Mouse (Mus musculus): Measurements from ENCODE around the gene Hs3st3a1. TPM values are rescaled to one million over a fixed set of nuclear protein-coding genes. Genes with fewer than 3 reads are reported as not detected.

Hs3st3a1 gene
- polyA plus RNA-seq, 1 experiment from 2014 or later = 4.6 TPM

- H3K27me3 ChIP-seq = no peaks in the 10 kb centered on the region
- WGBS = 47% methylated on average over 9 of the region's 9 CpGs
- no peak overlapping the region for H3K9ac ChIP-seq
- no peak for ATAC-seq (ENCODE audit: insufficient number of reproducible peaks, insufficient read depth, low FRiP score, low TSS enrichment)
- H3K27ac ChIP-seq = no peak overlapping the region
- H3K9me3 ChIP-seq = no peaks in the 10 kb centered on the region
- H3K4me2 ChIP-seq (replicated peaks) = no peak overlapping the region
- no peak overlapping the region for H3K4me3 ChIP-seq
- H3K36me3 ChIP-seq = no peaks in the 10 kb centered on the region
- peaks cover 15% of the 10 kb centered on the region; the same call in 1 of the 2 replicates for H3K4me1 ChIP-seq
These were observed 54.7 kb downstream of the Hs3st3a1 start for GRCm38 (mm10) chr11:64489587-64490433.

- no peaks in the 10 kb centered on the region for H3K27me3 ChIP-seq
- ATAC-seq (ENCODE audit: insufficient number of reproducible peaks, insufficient read depth, low FRiP score, low TSS enrichment) = no peak
- H3K9ac ChIP-seq = no peak overlapping the region
- H3K36me3 ChIP-seq = no peaks in the 10 kb centered on the region
- no peak overlapping the region for H3K4me2 ChIP-seq (replicated peaks)
- H3K27ac ChIP-seq = no peak overlapping the region
- peaks cover 3% of the 10 kb centered on the region; the same call in 1 of the 2 replicates for H3K4me1 ChIP-seq
- no peak overlapping the region for H3K4me3 ChIP-seq
- WGBS = 42% methylated on average over 2 of the region's 2 CpGs
- H3K9me3 ChIP-seq = no peaks in the 10 kb centered on the region
These were observed 59.3 kb downstream of the Hs3st3a1 start for GRCm38 (mm10) chr11:64494448-64494847.

GRCm38 (mm10) chr11:64495935-64496334, 60.8 kb downstream of the Hs3st3a1 start:
- H3K36me3 ChIP-seq = no peaks in the 10 kb centered on the region
- no peak overlapping the region for H3K27ac ChIP-seq
- H3K4me2 ChIP-seq (replicated peaks) = no peak overlapping the region
- no peaks in the 10 kb centered on the region for H3K27me3 ChIP-seq
- ATAC-seq (ENCODE audit: insufficient number of reproducible peaks, insufficient read depth, low FRiP score, low TSS enrichment) = no peak
- 10% methylated on average over 3 of the region's 3 CpGs for WGBS
- no peaks in the 10 kb centered on the region for H3K9me3 ChIP-seq
- no peak overlapping the region for H3K9ac ChIP-seq
- no peak overlapping the region for H3K4me3 ChIP-seq
- no peaks in the 10 kb centered on the region for H3K4me1 ChIP-seq

GRCm38 (mm10) chr11:64496677-64497076, 61.5 kb downstream of the Hs3st3a1 start:
- H3K27me3 ChIP-seq = no peaks in the 10 kb centered on the region
- no peak overlapping the region for H3K4me3 ChIP-seq
- H3K9ac ChIP-seq = no peak overlapping the region
- 40% methylated on average over 3 of the region's 3 CpGs for WGBS
- no peaks in the 10 kb centered on the region for H3K9me3 ChIP-seq
- H3K36me3 ChIP-seq = no peaks in the 10 kb centered on the region
- no peak overlapping the region for H3K27ac ChIP-seq
- no peak overlapping the region for H3K4me2 ChIP-seq (replicated peaks)
- ATAC-seq (ENCODE audit: insufficient number of reproducible peaks, insufficient read depth, low FRiP score, low TSS enrichment) = no peak
- no peaks in the 10 kb centered on the region for H3K4me1 ChIP-seq

- H3K4me1 ChIP-seq = no peaks in the 10 kb centered on the region
- no peak overlapping the region for H3K27ac ChIP-seq
- ATAC-seq (ENCODE audit: insufficient number of reproducible peaks, insufficient read depth, low FRiP score, low TSS enrichment) = no peak
- H3K4me3 ChIP-seq = no peak overlapping the region
- no peaks in the 10 kb centered on the region for H3K27me3 ChIP-seq
- no peaks in the 10 kb centered on the region for H3K36me3 ChIP-seq
- 0 out of 2 replicates have a peak, but pooled peaks cover 2% of the 10 kb centered on the region for H3K9me3 ChIP-seq
- no peak overlapping the region for H3K9ac ChIP-seq
- H3K4me2 ChIP-seq (replicated peaks) = no peak overlapping the region
- 90% methylated on average over 5 of the region's 5 CpGs for WGBS
These were observed 65.5 kb downstream of the Hs3st3a1 start for GRCm38 (mm10) chr11:64500536-64501112.

- 0 out of 2 replicates have a peak, but pooled peaks cover 2% of the 10 kb centered on the region for H3K9me3 ChIP-seq
- H3K4me2 ChIP-seq (replicated peaks) = no peak overlapping the region
- H3K4me3 ChIP-seq = no peak overlapping the region
- no peak overlapping the region for H3K27ac ChIP-seq
- no peaks in the 10 kb centered on the region for H3K4me1 ChIP-seq
- H3K36me3 ChIP-seq = no peaks in the 10 kb centered on the region
- H3K9ac ChIP-seq = no peak overlapping the region
- no peaks in the 10 kb centered on the region for H3K27me3 ChIP-seq
- no peak for ATAC-seq (ENCODE audit: insufficient number of reproducible peaks, insufficient read depth, low FRiP score, low TSS enrichment)
- WGBS = 92% methylated on average over 3 of the region's 3 CpGs
These were observed 67.9 kb downstream of the Hs3st3a1 start for GRCm38 (mm10) chr11:64503040-64503439.

- no peak for ATAC-seq (ENCODE audit: insufficient number of reproducible peaks, insufficient read depth, low FRiP score, low TSS enrichment)
- no peaks in the 10 kb centered on the region for H3K36me3 ChIP-seq
- 95% methylated on average over 1 of the region's 1 CpGs for WGBS
- no peaks in the 10 kb centered on the region for H3K27me3 ChIP-seq
- H3K4me1 ChIP-seq = 0 out of 2 replicates have a peak, but pooled peaks cover 2% of the 10 kb centered on the region
- no peak overlapping the region for H3K4me2 ChIP-seq (replicated peaks)
- H3K27ac ChIP-seq = no peak overlapping the region
- H3K9ac ChIP-seq = no peak overlapping the region
- 0 out of 2 replicates have a peak, but pooled peaks cover 2% of the 10 kb centered on the region for H3K9me3 ChIP-seq
- H3K4me3 ChIP-seq = no peak overlapping the region
These were observed 70.8 kb downstream of the Hs3st3a1 start for GRCm38 (mm10) chr11:64505924-64506323.

- Histone ChIP-seq H3K4me1 (0 out of 2 replicates have a peak, but pooled peaks cover 2% of the 10 kb centered on the region), H3K27ac (no peak overlapping the region), H3K4me2 (replicated peaks) (no peak overlapping the region), H3K9me3 (0 out of 2 replicates have a peak, but pooled peaks cover 2% of the 10 kb centered on the region), H3K36me3 (no peaks in the 10 kb centered on the region), H3K4me3 (no peak overlapping the region), H3K27me3 (no peaks in the 10 kb centered on the region), H3K9ac (no peak overlapping the region)
- 86% methylated on average over 3 of the region's 3 CpGs for WGBS
- no peak for ATAC-seq (ENCODE audit: insufficient number of reproducible peaks, insufficient read depth, low FRiP score, low TSS enrichment)
These were observed 71.9 kb downstream of the Hs3st3a1 start for GRCm38 (mm10) chr11:64507024-64507423.

- H3K4me2 ChIP-seq (replicated peaks) = no peak overlapping the region
- no peaks in the 10 kb centered on the region for H3K36me3 ChIP-seq
- H3K27me3 ChIP-seq = no peaks in the 10 kb centered on the region
- no peaks in the 10 kb centered on the region for H3K9me3 ChIP-seq
- H3K4me1 ChIP-seq = 0 out of 2 replicates have a peak, but pooled peaks cover 2% of the 10 kb centered on the region
- no peak for ATAC-seq (ENCODE audit: insufficient number of reproducible peaks, insufficient read depth, low FRiP score, low TSS enrichment)
- WGBS = 82% methylated on average over 2 of the region's 2 CpGs
- no peak overlapping the region for H3K4me3 ChIP-seq
- no peak overlapping the region for H3K27ac ChIP-seq
- H3K9ac ChIP-seq = no peak overlapping the region
These were observed 74.0 kb downstream of the Hs3st3a1 start for GRCm38 (mm10) chr11:64509106-64509505.

- H3K4me2 ChIP-seq (replicated peaks) = no peak overlapping the region
- H3K27ac ChIP-seq = no peak overlapping the region
- no peak for ATAC-seq (ENCODE audit: insufficient number of reproducible peaks, insufficient read depth, low FRiP score, low TSS enrichment)
- no peaks in the 10 kb centered on the region for H3K9me3 ChIP-seq
- H3K4me1 ChIP-seq = 0 out of 2 replicates have a peak, but pooled peaks cover 2% of the 10 kb centered on the region
- 80% methylated on average over 4 of the region's 4 CpGs for WGBS
- no peak overlapping the region for H3K9ac ChIP-seq
- H3K36me3 ChIP-seq = no peaks in the 10 kb centered on the region
- no peaks in the 10 kb centered on the region for H3K27me3 ChIP-seq
- H3K4me3 ChIP-seq = no peak overlapping the region
These were observed 77.2 kb downstream of the Hs3st3a1 start for GRCm38 (mm10) chr11:64512301-64512700.

GRCm38 (mm10) chr11:64513419-64513818, 78.3 kb downstream of the Hs3st3a1 start:
- Histone ChIP-seq H3K27me3 (no peaks in the 10 kb centered on the region), H3K9me3 (no peaks in the 10 kb centered on the region), H3K9ac (no peak overlapping the region), H3K27ac (no peak overlapping the region), H3K4me1 (0 out of 2 replicates have a peak, but pooled peaks cover 2% of the 10 kb centered on the region), H3K4me3 (no peak overlapping the region), H3K4me2 (replicated peaks) (no peak overlapping the region), H3K36me3 (no peaks in the 10 kb centered on the region)
- no peak for ATAC-seq (ENCODE audit: insufficient number of reproducible peaks, insufficient read depth, low FRiP score, low TSS enrichment)
- 89% methylated on average over 5 of the region's 5 CpGs for WGBS

Measured in embryonic facial prominence, embryonic 12.5 days (tissue).